Mouse (Mus musculus) inflammation-experienced regulatory T-cells, adult 6 months (primary cell): Measurements from ENCODE around the gene Tfeb. TPM values are rescaled to one million over a fixed set of nuclear protein-coding genes. Genes with fewer than 3 reads are reported as not detected.

Source experiments
- ATAC-seq: one replicate; pipeline ENCODE4 v1.8.0; 2017
- polyA plus RNA-seq, 3 experiments: library from polyadenylated mRNA; unstranded; fragments of 100-300 nt; shearing (Covaris generic); gene quantifications; one replicate each; pipeline ENCODE4 v1.2.1; 2017

Tfeb gene
- polyA plus RNA-seq, 3 experiments from 2014 or later = 5.6 to 10.6 (median 6.5) TPM

DNA sequence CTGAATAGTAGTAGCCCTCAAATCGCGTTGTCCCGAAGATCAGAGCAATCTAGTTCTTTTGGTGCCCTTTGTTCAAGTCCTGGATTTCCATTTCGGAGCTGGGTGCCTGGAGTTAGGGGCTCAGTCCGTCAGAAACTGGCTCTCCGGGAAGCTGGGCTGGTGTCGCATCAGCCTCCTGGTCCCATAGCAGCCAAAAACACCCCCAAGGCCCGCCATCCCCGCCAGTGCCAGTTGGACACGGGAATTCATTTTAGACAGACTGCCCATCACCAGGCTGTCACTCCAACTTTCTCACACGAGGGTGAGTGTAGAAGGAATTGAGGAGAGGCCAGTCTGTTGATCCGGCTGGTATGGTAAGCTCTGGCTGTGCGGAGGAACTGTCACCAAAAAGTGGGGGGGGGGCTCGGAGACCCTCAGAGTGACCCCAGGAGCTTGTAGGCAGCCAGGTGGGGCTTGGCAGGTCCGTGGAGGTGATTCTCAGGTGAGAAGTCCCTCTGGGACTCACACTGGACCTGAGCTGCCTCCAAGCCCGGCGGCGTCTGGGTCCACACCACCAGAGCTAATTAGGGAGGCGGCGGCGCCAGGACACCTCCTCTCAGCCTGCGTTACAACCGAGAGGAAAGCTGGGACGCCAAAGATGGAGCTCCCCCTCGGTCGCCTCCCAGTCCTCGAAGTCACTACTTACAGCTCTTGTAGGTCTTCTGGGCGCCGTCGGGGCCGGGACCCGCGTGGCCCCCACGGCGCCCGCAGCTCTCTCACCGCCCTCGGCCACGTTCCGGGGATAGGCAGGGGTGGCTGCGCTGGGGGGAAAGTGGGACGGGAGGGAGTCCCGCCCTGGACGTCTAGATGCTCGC is 97.0 kb downstream of the Tfeb start:
- no peak for ATAC-seq

DNA sequence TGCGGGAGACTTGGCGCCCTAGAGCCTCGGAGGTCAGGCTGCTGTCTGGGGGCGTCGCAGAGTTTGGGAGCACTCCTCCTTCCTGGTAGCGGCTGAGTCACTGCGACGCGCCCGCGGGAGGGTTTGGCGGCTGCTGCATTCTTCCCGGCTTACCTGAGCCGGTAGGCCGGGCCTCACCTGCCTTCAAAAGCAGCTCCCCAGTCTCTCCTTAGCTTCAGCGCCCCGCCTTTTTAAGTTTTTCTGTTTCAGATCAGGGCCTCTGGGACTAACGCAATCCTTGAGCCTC is 97.6 kb downstream of the Tfeb start, which contains the start of gene Mdfi:
TSS of gene Mdfi (minus strand) at position 210 of the 286 bp plus-strand sequence.
- ATAC-seq = no peak

DNA sequence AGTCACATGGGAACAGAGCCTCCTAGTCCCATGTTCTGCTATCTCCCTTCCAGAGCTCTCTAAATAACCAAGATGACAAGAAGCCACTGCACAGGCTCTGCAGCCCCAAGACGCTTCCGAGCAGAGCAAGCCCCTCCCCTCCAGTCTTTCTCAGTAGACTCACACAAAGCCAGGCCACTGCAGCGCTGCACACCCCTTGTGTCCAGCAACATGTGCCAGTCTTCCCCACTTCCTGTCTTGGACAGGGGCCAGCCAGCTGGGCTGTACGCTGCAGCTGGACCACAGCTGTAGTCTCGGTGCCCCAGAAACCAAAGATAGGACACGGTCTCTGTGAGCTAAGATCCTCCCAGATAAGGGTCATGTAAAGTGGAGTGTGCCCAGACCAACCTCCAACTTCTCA is 101.0 kb downstream of the Tfeb start:
- no peak for ATAC-seq

DNA sequence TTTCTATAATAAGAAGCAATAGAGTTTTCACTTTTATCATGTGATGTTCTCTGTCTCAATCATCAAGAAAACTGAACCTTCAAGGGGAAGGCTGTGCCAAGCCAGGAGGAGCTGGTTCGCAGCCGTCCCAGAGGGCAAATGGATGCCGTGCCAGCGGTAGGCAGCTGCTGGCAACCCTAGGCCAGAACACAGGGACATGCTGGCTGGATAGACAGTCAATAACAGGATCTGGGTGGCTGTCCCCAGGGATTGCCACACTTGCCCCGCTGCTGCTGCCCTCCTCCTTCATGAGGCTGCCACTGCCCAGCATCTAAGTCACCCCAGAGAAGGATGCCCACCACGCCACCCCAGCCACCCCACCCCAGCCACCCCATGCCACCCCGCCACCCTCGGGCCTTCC is 104.7 kb downstream of the Tfeb start:
- no peak for ATAC-seq

Other genes starting within 250 kb of the Tfeb start
- gene Taf8, start 234.7 kb upstream of the Tfeb start, polyA plus RNA-seq = 10 to 100 TPM; 56.9 to 80.8 (median 70.0) TPM
- 100 to 1,000 TPM; 124 to 141 (median 130) TPM for gene Ccnd3, start 232.0 kb upstream of the Tfeb start, polyA plus RNA-seq
- gene Bysl, start 125.5 kb upstream of the Tfeb start, polyA plus RNA-seq = 10 to 100 TPM in 2 of 3 experiments, 1 to 10 TPM in 1; 9.1 to 12.3 (median 11.6) TPM
- 10 to 100 TPM; 27.6 to 32.3 (median 28.1) TPM for gene Med20, start 125.4 kb upstream of the Tfeb start, polyA plus RNA-seq
- under 1 TPM in 2 of 3 experiments, not detected in 1; 0.68 to 0.79 TPM for gene Gm20517, start 125.4 kb upstream of the Tfeb start, polyA plus RNA-seq
- under 1 TPM; 0.58 to 0.97 (median 0.70) TPM for gene Usp49, start 106.3 kb upstream of the Tfeb start, polyA plus RNA-seq
- 100 to 1,000 TPM; 299 to 411 (median 338) TPM for gene Tomm6, start 48.6 kb upstream of the Tfeb start, polyA plus RNA-seq
- not detected for gene Frs3, start 48.0 kb upstream of the Tfeb start, polyA plus RNA-seq
- gene Gm21981, start 42.6 kb upstream of the Tfeb start, polyA plus RNA-seq = not detected
- not detected for gene Prickle4, start 42.3 kb upstream of the Tfeb start, polyA plus RNA-seq
- not detected for gene Pgc, start 10.2 kb upstream of the Tfeb start, polyA plus RNA-seq
- not detected for gene Mdfi, start 97.7 kb downstream of the Tfeb start, polyA plus RNA-seq
- gene Foxp4, start 187.6 kb downstream of the Tfeb start, polyA plus RNA-seq = 1 to 10 TPM; 1.9 to 5.7 (median 4.4) TPM